Mouse (Mus musculus) hindbrain, embryonic 15.5 days (tissue): ENCODE results near the gene Usp7. TPM values are rescaled to one million over a fixed set of nuclear protein-coding genes. Genes with fewer than 3 reads are reported as not detected.

ENCODE experiments used
- ATAC-seq: fragments of 200-750 bp; cut with Nextera tagmentation; 2 replicates; pipeline ENCODE4 v1.8.0; 2017; ENCODE audit warnings: low read depth, moderate number of reproducible peaks, moderate TSS enrichment; ENCODE audit not compliant: low FRiP score
- H3K27ac ChIP-seq: fragments of 300-500 bp; sonication (generic); replicated peaks from 2 replicates; pipeline ENCODE4 v1.5.1; 2015; ENCODE audit warnings: mild to moderate bottlenecking, inconsistent platforms
- H3K27me3 ChIP-seq: fragments of 300-500 bp; sonication (generic); 2 replicates; pipeline ENCODE4 v1.6.1; 2015; ENCODE audit warnings: control low read depth, inconsistent platforms
- H3K36me3 ChIP-seq: fragments of 300-500 bp; sonication (generic); 2 replicates; pipeline ENCODE4 v1.6.1; 2015; ENCODE audit warnings: control low read depth, inconsistent platforms
- H3K4me1 ChIP-seq: fragments of 300-500 bp; sonication (generic); replicated peaks from 2 replicates; pipeline ENCODE4 v1.6.1; 2015; ENCODE audit warnings: control low read depth, inconsistent platforms
- H3K4me2 ChIP-seq: fragments of 300-500 bp; sonication (generic); 2 replicates; pipeline ENCODE4 v1.6.1; 2015; ENCODE audit warnings: moderate library complexity, mild to moderate bottlenecking, inconsistent platforms
- H3K4me3 ChIP-seq: fragments of 300-500 bp; sonication (generic); 2 replicates; pipeline ENCODE4 v1.5.1; 2015; ENCODE audit warnings: mild to moderate bottlenecking, inconsistent platforms
- H3K9ac ChIP-seq: fragments of 300-500 bp; sonication (generic); 2 replicates; pipeline ENCODE4 v1.6.1; 2015; ENCODE audit warnings: inconsistent platforms
- H3K9me3 ChIP-seq: fragments of 300-500 bp; sonication (generic); 2 replicates; pipeline ENCODE4 v1.6.1; 2016; ENCODE audit warnings: control low read depth, inconsistent platforms
- WGBS: fragments of 180-500 bp; shearing (Covaris S2); methylation state at CpG from one replicate; pipeline ENCODE4 v1.1.7; 2015; 5-methylcytosine and 5-hydroxymethylcytosine counted together
- polyA plus RNA-seq: library from polyadenylated mRNA; unstranded; fragments of >200 nt; fragmentation: Nextera tagmentation; extraction: Ambion mirVana; gene quantifications from 2 replicates; pipeline ENCODE4 v1.2.1, GENCODE M21; 2015

Usp7 gene
- polyA plus RNA-seq, 1 experiment from 2014 or later = 29.2 TPM

DNA sequence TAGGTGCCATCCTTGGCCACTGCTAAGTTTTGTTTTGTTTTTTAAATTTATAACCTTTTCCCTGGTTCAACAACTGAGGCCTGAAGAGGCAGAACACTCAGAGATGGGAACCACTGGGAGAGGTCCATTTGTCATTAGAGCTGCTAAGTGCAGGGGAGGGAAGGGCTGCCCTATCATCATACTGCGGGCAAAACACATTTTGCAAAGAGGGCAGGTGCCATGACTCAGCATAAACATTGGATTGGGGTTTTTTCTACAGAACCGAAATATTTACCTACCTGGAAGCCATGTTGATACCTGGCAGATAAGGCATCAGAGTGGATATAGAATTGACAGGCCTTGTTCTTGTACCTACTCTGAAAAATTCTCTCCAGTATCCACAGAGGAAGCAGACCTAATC is 45.6 kb downstream of the Usp7 start:
- ATAC-seq = no peak
- H3K4me3 ChIP-seq = no peak overlapping the region

GRCm38 (mm10) chr16:8745751-8746150 is 46.4 kb downstream of the Usp7 start:
- H3K4me3 ChIP-seq = no peak overlapping the region
- no peaks in the 10 kb centered on the region for H3K9me3 ChIP-seq
- ATAC-seq = no peak
- no peaks in the 10 kb centered on the region for H3K27me3 ChIP-seq
- no peak overlapping the region for H3K4me2 ChIP-seq
- H3K36me3 ChIP-seq = no peaks in the 10 kb centered on the region
- H3K4me1 ChIP-seq = no peaks in the 10 kb centered on the region
- no peak overlapping the region for H3K9ac ChIP-seq
- H3K27ac ChIP-seq = no peak overlapping the region
- 94% methylated on average over 2 of the region's 2 CpGs for WGBS

More for the DNA sequence above, 45.6 kb downstream of the Usp7 start:
- no peaks in the 10 kb centered on the region for H3K4me1 ChIP-seq
- no peaks in the 10 kb centered on the region for H3K9me3 ChIP-seq
- H3K36me3 ChIP-seq = no peaks in the 10 kb centered on the region
- H3K9ac ChIP-seq = no peak overlapping the region
- no peak overlapping the region for H3K27ac ChIP-seq
- H3K4me2 ChIP-seq = no peak overlapping the region
- H3K27me3 ChIP-seq = no peaks in the 10 kb centered on the region
- WGBS = 84% methylated on average over 2 of the region's 2 CpGs

DNA sequence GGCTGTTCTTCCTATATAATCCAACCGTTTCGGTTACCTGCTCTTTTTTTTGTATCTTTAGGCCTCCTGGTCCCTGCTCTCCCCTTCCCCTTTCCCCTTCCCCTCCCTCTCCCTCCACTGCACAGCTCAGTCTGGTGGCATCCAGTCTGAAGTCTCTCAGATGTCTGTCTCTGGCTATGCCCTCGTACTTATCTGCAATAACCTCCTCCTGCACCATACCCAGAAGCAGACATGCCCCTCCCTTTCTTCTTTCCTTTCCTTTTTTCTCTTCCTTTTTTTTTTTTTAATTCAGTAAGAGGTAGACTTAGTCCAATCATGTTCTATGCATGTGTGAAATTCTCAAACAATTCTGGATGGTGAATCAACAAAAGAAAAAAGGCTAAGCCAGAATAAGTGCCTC is 48.1 kb downstream of the Usp7 start:
- Histone ChIP-seq H3K4me2 (no peak overlapping the region), H3K9ac (no peak overlapping the region), H3K27ac (no peak overlapping the region), H3K9me3 (no peaks in the 10 kb centered on the region), H3K27me3 (no peaks in the 10 kb centered on the region), H3K4me1 (peaks cover 3% of the 10 kb centered on the region; the same call in 1 of the 2 replicates), H3K4me3 (no peak overlapping the region), H3K36me3 (no peaks in the 10 kb centered on the region)
- no peak for ATAC-seq
- WGBS = 79% methylated on average over 3 of the region's 3 CpGs

DNA sequence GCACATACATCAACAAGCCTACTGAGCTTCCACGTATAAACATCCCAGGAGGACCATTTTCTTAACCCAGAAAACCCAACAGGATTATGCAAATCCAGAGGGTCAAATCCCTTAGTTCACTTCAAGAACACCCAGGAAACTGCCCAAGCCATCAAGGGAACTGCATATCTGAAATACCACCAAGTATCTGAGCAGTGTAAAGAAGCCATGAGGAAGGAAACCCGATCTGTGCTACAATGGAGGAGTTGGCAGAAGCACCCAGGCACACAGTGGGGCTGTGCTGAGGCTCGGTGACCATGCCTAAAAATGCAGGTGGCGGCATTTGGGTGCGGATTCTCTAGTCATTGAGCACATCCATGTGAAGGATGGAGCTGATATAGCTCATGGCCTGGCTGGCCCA is 50.4 kb downstream of the Usp7 start:
- WGBS = 79% methylated on average over 5 of the region's 5 CpGs
- peaks cover 11% of the 10 kb centered on the region for H3K4me1 ChIP-seq
- no peaks in the 10 kb centered on the region for H3K27me3 ChIP-seq
- H3K4me2 ChIP-seq = no peak overlapping the region
- H3K27ac ChIP-seq = no peak overlapping the region
- H3K4me3 ChIP-seq = no peak overlapping the region
- no peak for ATAC-seq
- no peaks in the 10 kb centered on the region for H3K36me3 ChIP-seq
- H3K9ac ChIP-seq = no peak overlapping the region
- no peaks in the 10 kb centered on the region for H3K9me3 ChIP-seq

- Histone ChIP-seq H3K9ac (no peak overlapping the region), H3K9me3 (no peaks in the 10 kb centered on the region), H3K27ac (no peak overlapping the region), H3K4me2 (no peak overlapping the region), H3K27me3 (no peaks in the 10 kb centered on the region), H3K36me3 (no peaks in the 10 kb centered on the region), H3K4me3 (no peak overlapping the region), H3K4me1 (peaks cover 16% of the 10 kb centered on the region)
- WGBS = 67% methylated on average over 1 of the region's 1 CpGs
- ATAC-seq = no peak
These were observed 51.0 kb downstream of the Usp7 start for GRCm38 (mm10) chr16:8741110-8741509.

- peak; percentile 94 for ATAC-seq
- Histone ChIP-seq H3K4me1 (peaks cover 37% of the 10 kb centered on the region), H3K27me3 (no peaks in the 10 kb centered on the region), H3K27ac (peak overlapping the region; percentile 96), H3K4me3 (peak overlapping the region; percentile 97), H3K36me3 (no peaks in the 10 kb centered on the region), H3K4me2 (peak overlapping the region; percentile 68), H3K9ac (peak overlapping the region; percentile 91), H3K9me3 (no peaks in the 10 kb centered on the region)
- 2% methylated on average over 64 of the region's 126 CpGs for WGBS
These were observed 53.3 kb downstream of the Usp7 start for GRCm38 (mm10) chr16:8738542-8739514.

- Histone ChIP-seq H3K4me3 (peak overlapping the region; percentile 97), H3K36me3 (no peaks in the 10 kb centered on the region), H3K9me3 (no peaks in the 10 kb centered on the region), H3K27me3 (no peaks in the 10 kb centered on the region), H3K4me2 (peak overlapping the region; percentile 88), H3K4me1 (peaks cover 37% of the 10 kb centered on the region), H3K9ac (peak overlapping the region; percentile 91), H3K27ac (peak overlapping the region; percentile 85)
- 0 out of 2 replicates have a peak, but pooled peaks have one; percentile 10 for ATAC-seq
- WGBS = under 1% methylated on average over 68 of the region's 110 CpGs
These were observed 54.2 kb downstream of the Usp7 start for GRCm38 (mm10) chr16:8737666-8738541.

- Histone ChIP-seq H3K27ac (no peak overlapping the region), H3K9ac (peak overlapping the region; percentile 91)
These were observed 54.8 kb downstream of the Usp7 start for GRCm38 (mm10) chr16:8737341-8737665.

GRCm38 (mm10) chr16:8736757-8737156 is 55.4 kb downstream of the Usp7 start:
- Histone ChIP-seq H3K9me3 (no peaks in the 10 kb centered on the region), H3K9ac (peak overlapping the region; percentile 91), H3K4me1 (peaks cover 37% of the 10 kb centered on the region), H3K4me3 (peak overlapping the region; percentile 97), H3K27ac (no peak overlapping the region), H3K4me2 (peak overlapping the region; percentile 88), H3K27me3 (no peaks in the 10 kb centered on the region), H3K36me3 (no peaks in the 10 kb centered on the region)
- no peak for ATAC-seq
- under 1% methylated on average over 7 of the region's 7 CpGs for WGBS

More at GRCm38 (mm10) chr16:8737341-8737665, 54.8 kb downstream of the Usp7 start:
- ATAC-seq = no peak
- 0% methylated on average over 11 of the region's 11 CpGs for WGBS
- Histone ChIP-seq H3K4me3 (peak overlapping the region; percentile 97), H3K4me1 (peaks cover 37% of the 10 kb centered on the region), H3K36me3 (no peaks in the 10 kb centered on the region), H3K27me3 (no peaks in the 10 kb centered on the region), H3K9me3 (no peaks in the 10 kb centered on the region), H3K4me2 (peak overlapping the region; percentile 88)

- H3K27ac ChIP-seq = no peak overlapping the region
- H3K36me3 ChIP-seq = no peaks in the 10 kb centered on the region
- peaks cover 42% of the 10 kb centered on the region for H3K4me1 ChIP-seq
- H3K27me3 ChIP-seq = no peaks in the 10 kb centered on the region
- no peaks in the 10 kb centered on the region for H3K9me3 ChIP-seq
- peak overlapping the region; percentile 91; the same call in 1 of the 2 replicates for H3K9ac ChIP-seq
- WGBS = 18% methylated on average over 8 of the region's 8 CpGs
- H3K4me3 ChIP-seq = peak overlapping the region; percentile 97
- peak overlapping the region; percentile 88 for H3K4me2 ChIP-seq
- ATAC-seq = no peak
These were observed 56.1 kb downstream of the Usp7 start for GRCm38 (mm10) chr16:8736032-8736431.

DNA sequence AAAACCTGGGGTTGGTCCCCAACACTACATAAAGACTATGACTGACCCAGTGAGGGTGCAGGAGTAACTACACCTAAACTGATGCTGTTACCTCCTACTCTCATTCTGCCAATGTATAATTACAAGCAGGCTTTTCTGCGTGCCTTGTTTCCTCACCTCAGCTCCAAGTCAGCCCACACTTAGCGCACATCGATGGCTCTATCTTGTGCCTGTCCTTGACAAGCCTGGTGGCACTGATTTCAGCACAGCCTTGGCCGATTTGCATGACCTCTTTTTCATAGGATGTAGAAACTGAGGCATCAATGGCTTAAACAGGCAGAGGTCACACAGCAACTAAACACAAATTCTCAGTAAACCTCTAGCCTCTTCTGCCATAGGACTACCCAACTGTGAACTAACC is 57.4 kb downstream of the Usp7 start:
- Histone ChIP-seq H3K27me3 (no peaks in the 10 kb centered on the region), H3K4me2 (peak overlapping the region; percentile 88; the same call in 1 of the 2 replicates), H3K4me1 (peaks cover 49% of the 10 kb centered on the region), H3K9me3 (no peaks in the 10 kb centered on the region), H3K9ac (no peak overlapping the region; the same call in 1 of the 2 replicates), H3K36me3 (no peaks in the 10 kb centered on the region), H3K4me3 (no peak overlapping the region), H3K27ac (no peak overlapping the region)
- WGBS = 92% methylated on average over 4 of the region's 4 CpGs
- no peak for ATAC-seq

- no peak for ATAC-seq
- no peaks in the 10 kb centered on the region for H3K9me3 ChIP-seq
- H3K4me3 ChIP-seq = no peak overlapping the region
- no peaks in the 10 kb centered on the region for H3K27me3 ChIP-seq
- H3K9ac ChIP-seq = no peak overlapping the region
- no peak overlapping the region for H3K4me2 ChIP-seq
- H3K27ac ChIP-seq = no peak overlapping the region
- peaks cover 48% of the 10 kb centered on the region for H3K4me1 ChIP-seq
- 94% methylated on average over 4 of the region's 4 CpGs for WGBS
- no peaks in the 10 kb centered on the region for H3K36me3 ChIP-seq
These were observed 58.5 kb downstream of the Usp7 start for GRCm38 (mm10) chr16:8733624-8734023.
